Mouse (Mus musculus) stomach, postnatal 0 days (tissue): ENCODE data around the gene Msrb3.
A peak's percentile ranks its signal among the peaks of the same experiment; 100 is the strongest.

Experiments
- CTCF ChIP-seq: IDR thresholded peaks from 2 replicates; pipeline ENCODE4 v1.5.1; 2016; ENCODE audit warnings: antibody characterized with exemption, low read depth, mild to moderate bottlenecking, moderate library complexity
- EP300 ChIP-seq: optimal IDR thresholded peaks from 2 replicates; pipeline ENCODE3; 2016; ENCODE audit warnings: antibody characterized with exemption

GRCm38 (mm10) chr10:120864446-120864845 lies 34.5 kb downstream of the Msrb3 start:
- TF ChIP-seq EP300: no peak
- TF ChIP-seq CTCF: peak; percentile 95
